Mouse (Mus musculus): ENCODE measurements around the gene Scg5. TPM values are rescaled to one million over a fixed set of nuclear protein-coding genes. Genes with fewer than 3 reads are reported as not detected.

Scg5 gene
- polyA plus RNA-seq (2012; fragmentation: generic; extraction: Trizol): under 1 TPM; 0.71 to 0.81 TPM

GRCm38 (mm10) chr2:113828943-113829882 lies at the start of gene Scg5:
Scg5 (minus strand) TSS chr2:113829121.

GRCm38 (mm10) chr2:113848245-113849121 lies 19.6 kb upstream of the Scg5 start, which contains the start of gene Arhgap11a:
Arhgap11a (minus strand) TSS chr2:113848661.

GRCm38 (mm10) chr2:113758311-113759161 lies 70.4 kb downstream of the Scg5 start, which contains the start of gene Grem1:
Grem1 (minus strand) TSS chr2:113758646.

Other genes starting within 250 kb of the Scg5 start
- 10 to 100 TPM in 1 of 2 experiments, 1 to 10 TPM in 1; 6.0 to 10.5 TPM for gene Grem1, start 70.5 kb downstream of the Scg5 start, polyA plus RNA-seq (2012; fragmentation: generic; extraction: Trizol)
- 1 to 10 TPM in 1 of 2 experiments, under 1 TPM in 1; 0.53 to 8.9 TPM for gene Arhgap11a, start 19.5 kb upstream of the Scg5 start, polyA plus RNA-seq (2012; fragmentation: generic; extraction: Trizol)
- not detected for gene Gjd2, start 184.5 kb upstream of the Scg5 start, polyA plus RNA-seq (2012; fragmentation: generic; extraction: Trizol)
- not detected for gene Actc1, start 224.4 kb upstream of the Scg5 start, polyA plus RNA-seq (2012; fragmentation: generic; extraction: Trizol)

All from C3H10T1/2 (cell line).